Comparison of ENCODE assay signal across 18 mouse cellular contexts in genomic region chr6:23245545-23246011, GRCm38 (mm10). TPM values are rescaled to one million over a fixed set of nuclear protein-coding genes. Genes with fewer than 3 reads are reported as not detected.
DNase-seq lines count a peak whose midpoint lies in the region; ATAC-seq lines count a peak whose summit lies in the region.
"Had no signal": no experiment of that assay in that cellular context is flagged by ENCODE, and none has a peak within 500 bp of the region (broad histone marks: within the 10 kb centered on the region; RNA-seq: fewer than 3 reads in every experiment).

No protein-coding gene starts in this region.

- no peak overlapping the region for H3K27ac ChIP-seq in limb, embryonic 10.5 days
- H3K27ac ChIP-seq in liver, embryonic 11.5 days (ENCODE audit: low read depth, low read length) = no peak overlapping the region
- H3K27ac ChIP-seq: liver, embryonic 14.5 days had no signal

- H3K9me3 ChIP-seq in limb, embryonic 10.5 days (replicated peaks) = no peaks in the 10 kb centered on the region
- H3K9me3 ChIP-seq in liver, embryonic 11.5 days (ENCODE audit: control insufficient read depth, low read length) = no peaks in the 10 kb centered on the region

- H3K4me1 ChIP-seq in limb, embryonic 10.5 days = peaks cover 28% of the 10 kb centered on the region
- no peaks in the 10 kb centered on the region for H3K4me1 ChIP-seq in liver, embryonic 11.5 days (replicated peaks; ENCODE audit: control insufficient read depth, insufficient read depth, low read length)

- H3K4me3 ChIP-seq in limb, embryonic 10.5 days = no peak overlapping the region
- H3K4me3 ChIP-seq in liver, embryonic 11.5 days (ENCODE audit: low read depth, low read length) = no peak overlapping the region

- under 1% methylated on average over 23 of the region's 23 CpGs for WGBS in limb, embryonic 10.5 days
- WGBS in liver, embryonic 11.5 days = 3% methylated on average over 23 of the region's 23 CpGs

- intact Hi-C loops in left cerebral cortex, postnatal 36 days (cut with DNase I) = loop anchor here (10.0 kb wide), 1 partner anchor 951 kb away; no protein-coding TSS in a partner anchor

- H3K36me3 ChIP-seq in limb, embryonic 10.5 days = no peaks in the 10 kb centered on the region
- H3K36me3 ChIP-seq in liver, embryonic 11.5 days (ENCODE audit: control insufficient read depth, insufficient read depth, low read length) = no peaks in the 10 kb centered on the region
- H3K36me3 ChIP-seq: G1E had no signal

- no peak for ATAC-seq in liver, embryonic 11.5 days (replicated peaks; ENCODE audit: low FRiP score)
- ATAC-seq: intestine, postnatal 0 days had no signal

- no peak overlapping the region for H3K9ac ChIP-seq in liver, embryonic 11.5 days (ENCODE audit: low read depth, low read length)
- H3K9ac ChIP-seq: liver, embryonic 14.5 days had no signal

- H3K27me3 ChIP-seq in limb, embryonic 10.5 days (ENCODE audit: low read depth, poor library complexity, severe bottlenecking) = peaks cover 99% of the 10 kb centered on the region
- H3K27me3 ChIP-seq in liver, embryonic 11.5 days (replicated peaks; ENCODE audit: control insufficient read depth, insufficient read depth, low read length) = peaks cover 88% of the 10 kb centered on the region

- H3K4me2 ChIP-seq in liver, embryonic 11.5 days = no peak overlapping the region

- DNase-seq in cerebellum, postnatal 25 days = peak; percentile 16 to 36
- no peak for DNase-seq in cerebellum, adult 11 months
- peak; percentile 19 for DNase-seq in ovary, postnatal 36 days (ENCODE audit: low spot score)
- no peak for DNase-seq in ovary, postnatal 14 days (ENCODE audit: low spot score)
- peak; percentile 63 for DNase-seq in limb, embryonic 10.5 days (ENCODE audit: low spot score)
- DNase-seq in left cerebral cortex, postnatal 36 days (ENCODE audit: low spot score in 2 of 2) = no peak
- no peak for DNase-seq in liver, embryonic 11.5 days (ENCODE audit: low spot score)
- no peak for DNase-seq in layer of hippocampus, postnatal 25 days (ENCODE audit: extremely low spot score in 1 of 2, low spot score in 1 of 2)
- DNase-seq: cerebellum, adult 11-12 months; lung, postnatal 14 days had no signal

RNA-seq across cellular contexts. Expression of gene Fezf1, which starts 2.6 kb away (rescaled TPM):
- not detected in 2 replicates for polyA plus RNA-seq in limb, embryonic 10.5 days (2016; fragmentation: Nextera tagmentation; extraction: Ambion mirVana)
- total RNA-seq in left cerebral cortex, postnatal 36 days (2021) = under 1 TPM; 0.12 to 0.20 TPM
- not detected in 2 replicates for polyA plus RNA-seq in liver, embryonic 11.5 days (2014; fragmentation: Nextera tagmentation; extraction: Ambion mirVana)
- not detected for total RNA-seq in layer of hippocampus, postnatal 25 days (2021)
- total RNA-seq: adrenal gland, postnatal 4 days; G1E; gastrocnemius, adult 8-10 months; heart, adult 8-10 months; heart, postnatal 14 days had no signal
- polyA plus RNA-seq: G1E; intestine, postnatal 0 days; liver, embryonic 14.5 days; spleen, adult 2 months had no signal

Comparison
In these comparisons a context has a peak if more than half of its experiments do, and no peak if none do; other contexts are left out.
1. DNase-seq: peak in cerebellum, postnatal 25 days (2 of 2), ovary, postnatal 36 days (single experiment) and limb, embryonic 10.5 days (single experiment); none in cerebellum, adult 11 months (single experiment), ovary, postnatal 14 days (single experiment), left cerebral cortex, postnatal 36 days (0 of 2), liver, embryonic 11.5 days (single experiment) and layer of hippocampus, postnatal 25 days (0 of 2).